Mouse (Mus musculus) naive thymus-derived CD4-positive, alpha-beta T cell, adult 2 months (primary cell): ENCODE results near the gene Bdp1.
"Not testable (repeated sequence)": the region's sequence is repeated elsewhere in the genome, so short reads cannot be mapped to it uniquely, and the experiment has no call there.

Experiments
- DNase-seq: peaks from one replicate; pipeline ENCODE4 v3.0.0-alpha.2; 2011; ENCODE audit warnings: low read depth

The Bdp1 gene

GRCm38 (mm10) chr13:100103748-100104254 lies at the start of gene Bdp1:
Bdp1 (minus strand) TSS chr13:100104070.
- DNase-seq = peak; percentile 96

GRCm38 (mm10) chr13:100152659-100153058 lies 48.8 kb upstream of the Bdp1 start:
- no peak for DNase-seq

GRCm38 (mm10) chr13:100141646-100142314 lies 37.9 kb upstream of the Bdp1 start:
- no peak for DNase-seq

- DNase-seq = no peak
Measured at GRCm38 (mm10) chr13:100125258-100125643, 21.4 kb upstream of the Bdp1 start.

GRCm38 (mm10) chr13:100124423-100125257 lies 20.8 kb upstream of the Bdp1 start, which contains the start of gene Smn1:
Smn1 (plus strand) TSS chr13:100124852.
- DNase-seq = peak; percentile 92

- no peak for DNase-seq
Measured at GRCm38 (mm10) chr13:100123970-100124369, 20.1 kb upstream of the Bdp1 start.

GRCm38 (mm10) chr13:100112218-100112972 lies 8.5 kb upstream of the Bdp1 start:
- peak; percentile 19 for DNase-seq

GRCm38 (mm10) chr13:100107652-100108472 lies 4.0 kb upstream of the Bdp1 start, which contains the start of gene Serf1:
Serf1 (plus strand) TSS chr13:100108012.
- peak; percentile 79 for DNase-seq

GRCm38 (mm10) chr13:100103052-100103658 lies 715 bp downstream of the Bdp1 start:
- DNase-seq = peak; percentile 22

GRCm38 (mm10) chr13:100098808-100099207 lies 5.1 kb downstream of the Bdp1 start:
- no peak for DNase-seq

- no peak for DNase-seq
Measured at GRCm38 (mm10) chr13:100071473-100071872, 32.4 kb downstream of the Bdp1 start.

GRCm38 (mm10) chr13:100067821-100068220 lies 36.0 kb downstream of the Bdp1 start:
- DNase-seq = no peak

GRCm38 (mm10) chr13:100063936-100064335 lies 39.9 kb downstream of the Bdp1 start:
- no peak for DNase-seq

GRCm38 (mm10) chr13:100057738-100058137 lies 46.1 kb downstream of the Bdp1 start:
- DNase-seq = not testable (repeated sequence)

GRCm38 (mm10) chr13:100026013-100026412 lies 77.9 kb downstream of the Bdp1 start:
- no peak for DNase-seq

- DNase-seq = no peak
Measured at GRCm38 (mm10) chr13:100016891-100017290, 87.0 kb downstream of the Bdp1 start.

- DNase-seq = no peak
Measured at GRCm38 (mm10) chr13:100015937-100016336, 87.9 kb downstream of the Bdp1 start.

GRCm38 (mm10) chr13:100014906-100015895 lies 88.7 kb downstream of the Bdp1 start, which contains the start of gene Mccc2:
Mccc2 (minus strand) TSS chr13:100015639.
- DNase-seq = peak; percentile 83

GRCm38 (mm10) chr13:100005911-100006496 lies 97.9 kb downstream of the Bdp1 start:
- DNase-seq = no peak
